Mouse (Mus musculus): ENCODE data around the gene Acox1.

GRCm38 (mm10) chr11:116129091-116129790, 69.6 kb downstream of the Acox1 start:
- TF ChIP-seq POLR2A (IDR thresholded peaks at IDR 0.05; ENCODE audit: insufficient read depth, low read length) (no peak), CTCF (IDR thresholded peaks at IDR 0.05; ENCODE audit: low read depth, low read length) (no peak)

Measured in ES-Bruce4 (cell line).